ENCODE assay signal across 8 mouse cellular contexts in the genomic region with DNA sequence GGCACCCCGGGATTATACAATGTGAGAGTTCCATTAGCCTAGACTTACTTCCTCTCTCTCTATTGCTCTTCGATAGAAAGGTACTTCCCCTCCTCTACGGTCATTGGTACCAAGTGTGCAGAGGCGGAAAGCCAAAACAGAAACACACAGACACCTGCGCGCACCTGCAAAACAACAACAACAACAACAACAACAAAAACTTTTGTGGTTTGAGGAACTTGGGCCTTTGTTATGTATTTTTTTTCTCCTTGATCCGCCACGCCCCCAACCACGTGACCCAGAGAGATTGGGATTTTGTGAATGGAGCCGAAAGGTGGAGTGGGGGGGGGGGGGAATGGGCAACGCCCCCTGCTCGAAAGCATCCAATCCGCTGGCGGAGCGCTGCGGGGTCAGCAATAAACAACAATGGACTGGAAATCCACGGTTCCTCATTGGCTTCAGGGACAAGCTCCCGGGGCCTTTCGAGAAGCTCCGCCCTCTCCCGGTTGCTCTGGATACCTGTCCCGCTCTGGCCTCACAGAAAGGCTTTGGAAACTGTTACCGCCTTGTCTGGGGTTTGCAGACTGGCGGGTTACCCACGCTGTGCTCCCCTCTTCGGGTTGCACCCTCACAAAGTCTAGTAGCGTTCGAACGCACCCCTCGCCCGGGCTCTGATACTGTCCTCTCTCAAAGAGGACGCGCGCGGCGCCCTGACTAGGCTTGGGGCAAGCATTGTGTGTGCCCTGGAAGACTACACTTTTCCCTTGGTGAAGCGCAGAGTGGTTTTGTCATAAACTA. TPM values are rescaled to one million over a fixed set of nuclear protein-coding genes. Genes with fewer than 3 reads are reported as not detected.
DNase-seq lines count a peak whose midpoint lies in the region; ATAC-seq lines count a peak whose summit lies in the region.

No protein-coding gene starts in this region.

- DNase-seq in adrenal gland, adult 8-10 months, result peak; percentile 95
- DNase-seq in embryo, embryonic 11 days, result peak; percentile 95
- DNase-seq in gastrocnemius, postnatal 36 days, result peak; percentile 68 to 70
- DNase-seq in intestine, embryonic 14.5 days (ENCODE audit: low spot score), result peak; percentile 89
- DNase-seq in left cerebral cortex, postnatal 14 days (ENCODE audit: low spot score in 2 of 2), result peak; percentile 77 to 89
- peak; percentile 68 for DNase-seq in right cerebral cortex, postnatal 14 days
- DNase-seq in urinary bladder, postnatal 36 days (ENCODE audit: low spot score in 2 of 2), result peak; percentile 64 to 83

- ATAC-seq in intestine, embryonic 14.5 days (replicated peaks; ENCODE audit: low FRiP score, low TSS enrichment, low read depth), result peak; percentile 96
- ATAC-seq in megakaryocyte progenitor cell, adult 5-6 weeks (replicated peaks; ENCODE audit: poor library complexity), result peak; percentile 78

- intact Hi-C loops in gastrocnemius, postnatal 36 days (cut with DNase I), result no loop called here
- intact Hi-C loops in left cerebral cortex, postnatal 14 days (cut with DNase I), result loop anchor here (5.0 kb wide), 2 partner anchors 436 to 636 kb away; no protein-coding TSS in a partner anchor

- no peaks in the 10 kb centered on the region for H3K9me3 ChIP-seq in intestine, embryonic 14.5 days (ENCODE audit: control insufficient read depth, low read length)

- H3K27ac ChIP-seq in intestine, embryonic 14.5 days (ENCODE audit: low read depth), result peak overlapping the region; percentile 95

- H3K4me3 ChIP-seq in intestine, embryonic 14.5 days (ENCODE audit: low read depth, low read length), result peak overlapping the region; percentile 68

- 0 out of 2 replicates have a peak, but pooled peaks cover 6% of the 10 kb centered on the region for H3K4me1 ChIP-seq in intestine, embryonic 14.5 days (replicated peaks; ENCODE audit: control insufficient read depth, insufficient read depth, low read length)

- H3K4me2 ChIP-seq in intestine, embryonic 14.5 days (ENCODE audit: low read length), result peak overlapping the region; percentile 97

- WGBS in intestine, embryonic 14.5 days, result under 1% methylated on average over 37 of the region's 37 CpGs

- H3K9ac ChIP-seq in intestine, embryonic 14.5 days (ENCODE audit: low read length), result peak overlapping the region; percentile 52

- H3K36me3 ChIP-seq in intestine, embryonic 14.5 days (ENCODE audit: control insufficient read depth, insufficient read depth, low read length), result no peaks in the 10 kb centered on the region

- H3K27me3 ChIP-seq in intestine, embryonic 14.5 days (replicated peaks; ENCODE audit: control insufficient read depth, insufficient read depth, low read length), result no peaks in the 10 kb centered on the region

RNA-seq across cellular contexts. Expression of a gene that starts 0.7 kb away (rescaled TPM):
- 10 to 100 TPM; 66.0 to 91.2 (median 76.2) TPM for total RNA-seq in adrenal gland, adult 8-10 months (2022)
- total RNA-seq in gastrocnemius, postnatal 36 days (2021), result 1 to 10 TPM; 6.1 to 6.6 TPM
- polyA plus RNA-seq in intestine, embryonic 14.5 days (2014; fragmentation: Nextera tagmentation; extraction: Ambion mirVana), result 48.1 and 58.1 TPM in 2 replicates
- total RNA-seq in left cerebral cortex, postnatal 14 days (2021), result 10 to 100 TPM; 72.6 TPM
- total RNA-seq in megakaryocyte progenitor cell, adult 5-6 weeks (2015), result 0.32 TPM in 1 of 2 replicates, not detected in the other
- total RNA-seq in megakaryocyte progenitor cell, adult 5-6 weeks (2017), result not detected in 2 replicates

Comparison
In these comparisons a context has a peak if more than half of its experiments do, and no peak if none do; other contexts are left out.
1. Peak in every context shown above with its lines: DNase-seq, ATAC-seq, H3K4me3 ChIP-seq and H3K27ac ChIP-seq.
2. RNA of a gene that starts 0.7 kb away (total RNA-seq): 66.0 to 91.2 TPM in adrenal gland, adult 8-10 months and 72.6 TPM in left cerebral cortex, postnatal 14 days; 6.1 to 6.6 TPM in gastrocnemius, postnatal 36 days and 0.32 TPM in megakaryocyte progenitor cell, adult 5-6 weeks; every median in the first group is over 4 times any median in the second.